Mouse (Mus musculus) skeletal muscle tissue, adult 2 months (tissue): ENCODE measurements at regions not wholly inside any gene's neighbourhood (a gene's known extent, or its start where the extent isn't known, plus 50 kb on each side); places are given as distances from the start of the nearest gene placed in this dataset.

Experiments used
- DNase-seq: peaks from one replicate; pipeline ENCODE4 v3.0.0-alpha.2; 2012; ENCODE audit warnings: low read depth, low spot score

DNA sequence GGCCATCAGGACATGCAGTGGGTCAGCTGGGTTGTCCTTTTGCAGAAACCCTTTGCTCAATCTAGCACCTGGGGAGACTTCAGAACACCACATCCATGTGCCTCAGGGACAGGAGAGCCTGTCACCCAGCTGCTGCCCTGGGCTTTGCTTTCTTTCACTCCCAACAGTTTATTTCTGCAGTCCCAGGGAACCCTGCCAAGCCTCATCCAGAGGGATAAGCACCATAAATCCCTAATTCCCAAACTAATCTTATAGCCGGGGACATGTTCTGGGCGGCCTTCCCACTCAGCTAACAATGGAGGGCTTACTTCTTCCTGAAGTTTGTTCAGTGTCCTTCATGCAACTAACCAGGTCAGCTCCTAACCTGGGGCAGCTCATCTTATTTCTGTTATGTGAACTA is 325.0 kb upstream of the Gm5148 start:
- no peak for DNase-seq

DNA sequence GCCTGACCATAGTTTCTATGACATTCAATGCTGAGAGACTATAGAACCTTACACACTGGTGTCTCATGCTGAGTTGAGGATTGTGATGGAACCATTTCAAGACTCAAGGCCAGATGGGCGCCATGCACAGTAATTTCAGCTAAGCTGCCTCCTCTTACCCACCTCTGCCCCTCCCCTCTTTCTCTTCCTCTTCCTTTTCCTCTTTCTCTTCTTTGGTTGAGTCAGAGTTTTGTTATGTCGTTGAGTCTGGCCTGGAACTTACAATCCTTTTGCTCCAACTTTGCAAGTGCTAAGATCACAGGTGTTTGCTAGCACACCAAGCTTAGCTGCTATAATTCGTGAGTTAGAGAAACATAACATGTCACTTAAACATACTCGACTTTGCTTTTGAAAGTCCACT is 323.2 kb upstream of the Gm5148 start:
- no peak for DNase-seq

DNA sequence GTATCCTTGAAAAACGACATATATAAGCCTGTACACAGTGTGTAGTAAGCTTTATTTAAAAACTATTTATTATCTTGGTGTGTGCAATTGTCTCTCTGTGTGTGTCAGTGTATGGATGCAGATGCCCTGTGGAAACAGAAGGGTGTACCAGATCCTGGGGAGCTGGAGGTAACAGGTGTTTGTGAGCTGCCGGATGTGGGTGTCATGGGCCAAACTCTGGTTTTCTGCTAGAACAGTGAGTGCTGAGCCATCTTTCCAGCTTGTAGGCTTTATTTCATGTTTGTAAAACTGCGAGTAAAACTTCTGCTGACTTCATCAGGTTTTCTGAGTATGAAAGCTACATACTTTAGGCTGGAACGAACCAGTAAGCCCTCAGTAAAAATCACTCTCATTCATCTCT is 322.3 kb upstream of the Gm5148 start:
- no peak for DNase-seq

DNA sequence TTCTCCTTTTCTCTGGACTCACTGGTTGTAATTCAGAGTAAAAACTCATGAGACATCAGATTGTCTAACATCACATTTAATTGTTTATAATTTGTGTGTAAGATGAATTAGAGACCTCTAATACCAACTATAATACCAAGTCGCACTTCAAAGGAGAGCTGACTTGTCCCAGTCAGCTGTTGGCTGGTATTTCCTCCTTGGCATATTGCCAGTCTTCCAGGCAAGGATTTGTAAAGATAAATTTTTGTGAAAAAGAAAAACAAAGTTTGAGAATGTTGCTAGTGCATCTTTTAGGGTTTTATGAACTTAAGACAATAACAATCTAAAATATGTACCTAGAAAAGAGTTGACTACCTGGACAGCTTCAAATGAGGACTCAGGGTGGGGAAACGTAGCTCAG is 321.7 kb upstream of the Gm5148 start:
- no peak for DNase-seq

DNA sequence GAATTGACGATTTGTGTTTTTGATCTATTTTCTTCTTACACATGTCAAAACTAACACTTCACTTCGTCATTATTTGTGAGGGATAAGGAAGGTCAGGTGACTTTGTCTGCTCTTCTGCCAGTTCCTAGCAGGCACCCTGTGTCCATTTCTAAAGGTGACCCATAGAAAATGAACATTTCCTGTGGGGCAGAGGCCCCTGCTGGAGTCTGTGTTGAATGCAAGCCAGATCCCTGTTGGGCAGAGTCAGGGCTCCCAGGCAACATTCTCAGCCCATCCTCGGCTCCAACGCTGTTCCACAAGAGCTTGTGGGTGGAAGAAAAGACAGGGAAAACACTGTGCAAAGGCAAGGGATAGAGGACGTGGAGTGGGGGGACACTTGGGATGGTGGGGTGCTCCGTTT is 321.2 kb upstream of the Gm5148 start:
- DNase-seq = no peak

DNA sequence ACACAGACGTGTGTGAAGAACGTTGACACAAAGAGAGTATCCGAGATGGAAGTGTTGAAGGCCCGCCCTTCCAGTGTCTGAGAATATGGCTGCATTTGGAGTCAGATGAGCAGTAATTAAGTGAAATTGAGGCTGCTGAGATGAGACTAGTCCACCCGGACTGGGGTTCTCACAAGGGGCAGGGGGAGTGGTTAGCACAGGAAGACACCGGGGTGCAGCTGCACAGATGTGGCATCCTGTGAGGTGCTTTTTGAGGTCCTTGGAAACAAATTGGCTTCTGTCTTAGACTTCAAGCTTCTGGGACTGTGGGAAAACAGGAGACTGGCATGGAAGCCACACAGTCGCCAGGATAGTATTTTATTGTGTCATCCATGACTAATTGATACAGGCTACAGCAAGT is 320.0 kb upstream of the Gm5148 start:
- DNase-seq = no peak

DNA sequence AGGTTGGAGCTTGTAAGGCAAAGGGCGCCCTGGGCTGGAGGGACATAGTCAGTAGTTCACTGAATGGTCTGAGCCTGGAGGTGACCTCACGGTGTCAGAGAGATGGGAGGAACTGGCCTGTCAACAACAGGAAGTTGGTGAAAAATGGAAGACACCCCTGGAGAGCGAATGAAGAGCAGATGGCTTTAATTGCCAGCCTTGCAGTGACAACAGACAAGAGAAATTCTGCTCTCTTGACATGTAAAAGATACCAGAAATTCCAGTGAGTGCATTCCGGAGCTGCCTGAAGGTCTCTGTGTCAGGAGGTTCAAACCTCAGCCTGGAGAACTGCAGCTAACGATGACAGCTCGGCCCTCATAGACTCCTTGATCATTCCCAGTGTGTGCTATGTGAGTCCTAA is 318.3 kb upstream of the Gm5148 start:
- no peak for DNase-seq

DNA sequence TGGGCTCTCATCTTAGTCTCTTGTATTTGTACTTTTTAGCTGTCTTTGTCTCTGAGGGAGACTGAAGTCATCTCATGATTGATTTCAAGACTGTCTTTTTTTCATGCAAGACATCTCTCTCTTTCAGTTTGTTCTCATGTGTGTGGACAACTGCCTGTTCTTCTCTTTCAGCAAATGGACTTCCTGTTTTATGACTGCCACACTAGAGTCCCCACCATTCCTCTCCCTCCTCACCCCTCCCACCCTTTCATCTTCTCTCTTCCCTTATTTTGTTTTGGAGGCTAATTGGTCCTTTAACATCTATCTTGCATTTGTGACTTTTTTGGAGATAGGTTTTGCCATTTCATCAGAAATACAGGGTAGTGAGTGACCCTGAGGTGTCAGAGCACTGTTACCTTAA is 311.8 kb upstream of the Gm5148 start:
- no peak for DNase-seq

DNA sequence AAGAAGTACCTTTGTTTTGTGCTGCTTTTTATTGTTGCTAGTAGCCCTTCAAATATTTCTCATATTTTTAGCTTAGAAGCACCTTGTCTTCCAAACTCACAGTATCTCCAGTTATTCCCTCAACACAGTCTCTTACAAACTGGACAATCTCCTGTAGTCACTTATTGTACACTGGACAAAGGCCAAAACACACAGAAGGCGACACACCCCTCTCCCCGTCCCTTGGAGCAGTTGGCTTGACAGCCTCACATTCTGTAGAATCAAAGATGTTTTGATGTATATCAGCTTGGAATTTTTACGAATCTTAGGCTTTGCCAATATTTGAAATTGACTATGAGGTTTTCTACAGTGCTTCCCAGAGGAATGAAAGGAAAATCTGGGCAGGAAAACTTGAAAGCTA is 309.8 kb upstream of the Gm5148 start:
- DNase-seq = no peak

DNA sequence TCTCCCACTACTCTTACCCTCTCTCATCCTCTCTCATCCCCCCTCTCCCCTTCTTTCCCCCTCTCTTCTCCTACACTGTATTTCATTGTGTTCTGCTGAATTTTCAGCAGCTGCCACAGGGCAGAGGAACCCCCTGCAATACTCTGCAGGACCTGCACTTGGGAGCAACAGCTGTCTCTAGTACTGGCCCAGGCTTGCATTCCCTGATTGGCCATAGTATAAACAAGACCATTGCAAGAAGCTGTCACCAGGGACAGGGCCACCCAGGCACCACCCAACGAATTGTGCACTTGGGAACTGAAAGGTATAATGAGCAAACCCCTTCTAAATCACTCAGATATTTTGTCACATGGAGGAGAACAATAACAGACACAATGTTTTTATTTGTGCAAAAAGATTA is 290.5 kb upstream of the Gm5148 start:
- DNase-seq = no peak

DNA sequence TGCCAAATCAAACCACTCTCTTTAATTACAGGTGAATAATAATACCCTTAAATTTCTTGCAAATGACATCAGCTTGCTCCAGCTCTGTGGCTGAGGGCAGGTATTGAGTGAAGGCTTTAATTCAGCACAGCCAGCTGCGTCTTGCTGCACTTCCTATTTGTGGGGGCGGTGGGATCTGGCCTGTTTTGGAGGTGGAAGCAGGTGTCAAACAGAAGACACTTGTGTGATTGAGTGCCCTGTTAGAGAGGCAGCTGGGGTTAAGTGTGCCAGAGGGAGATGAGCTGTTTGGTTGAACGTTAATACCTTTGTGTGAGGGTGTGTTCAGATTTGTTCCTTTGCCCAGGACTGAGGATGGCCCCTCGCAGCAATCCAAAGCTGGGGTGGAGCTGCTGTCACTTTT is 284.9 kb upstream of the Gm5148 start:
- DNase-seq = no peak

DNA sequence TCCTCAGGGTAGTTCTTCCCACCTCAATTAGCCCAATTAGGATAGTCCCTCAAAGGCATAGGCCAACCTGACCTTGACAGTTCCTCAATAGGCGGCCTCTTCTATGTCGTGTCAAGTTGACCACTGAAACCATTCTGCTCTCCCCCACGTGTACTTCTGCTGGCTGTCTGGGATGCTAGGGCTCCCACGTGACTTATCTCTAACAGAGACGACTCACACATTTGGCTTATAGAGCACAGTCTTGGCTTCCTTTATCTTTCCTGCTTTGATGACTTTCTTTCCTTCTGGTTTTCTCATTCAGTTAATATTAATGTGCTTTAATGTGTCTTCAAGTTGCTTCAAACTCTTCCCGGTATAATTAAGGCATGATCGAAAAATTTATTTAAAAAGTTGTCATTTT is 284.0 kb upstream of the Gm5148 start:
- DNase-seq = no peak

DNA sequence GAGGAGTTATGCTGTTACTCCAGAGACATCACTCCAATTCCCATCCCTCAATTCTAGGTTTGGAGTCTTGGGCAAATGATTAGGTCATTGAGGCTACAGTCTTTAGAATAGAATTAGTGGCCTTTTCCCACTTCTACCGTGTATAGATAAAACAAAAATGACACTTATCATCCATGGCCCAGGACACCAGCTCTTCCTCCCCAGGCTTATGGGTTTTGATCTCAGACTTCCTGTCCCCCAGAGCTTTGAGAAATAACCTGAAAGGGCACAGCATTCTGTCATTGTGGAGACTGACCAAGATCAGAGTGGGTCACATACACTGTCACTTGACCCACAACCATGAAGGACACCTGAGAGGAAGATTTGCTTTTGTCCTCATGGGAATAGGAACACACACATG is 283.3 kb upstream of the Gm5148 start:
- DNase-seq = no peak

DNA sequence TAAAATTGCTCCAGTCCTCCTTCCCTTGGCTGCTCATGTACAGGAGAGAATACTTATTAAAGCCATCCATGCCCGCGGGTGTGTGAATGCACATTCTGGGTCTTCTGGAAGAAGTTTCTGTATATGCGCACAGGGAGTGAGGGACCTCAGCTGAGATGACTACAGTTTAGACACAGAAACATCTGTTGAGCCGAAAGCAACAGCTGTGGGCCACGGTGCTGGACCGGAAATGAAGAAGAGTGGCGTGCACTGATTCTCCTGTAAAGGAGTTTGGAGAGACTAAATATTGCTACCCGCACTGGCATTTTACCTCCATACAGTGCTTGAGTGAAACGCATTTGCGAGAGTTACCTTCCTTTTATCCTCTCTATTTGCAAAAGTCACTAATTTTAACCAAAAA is 278.0 kb upstream of the Gm5148 start:
- no peak for DNase-seq

DNA sequence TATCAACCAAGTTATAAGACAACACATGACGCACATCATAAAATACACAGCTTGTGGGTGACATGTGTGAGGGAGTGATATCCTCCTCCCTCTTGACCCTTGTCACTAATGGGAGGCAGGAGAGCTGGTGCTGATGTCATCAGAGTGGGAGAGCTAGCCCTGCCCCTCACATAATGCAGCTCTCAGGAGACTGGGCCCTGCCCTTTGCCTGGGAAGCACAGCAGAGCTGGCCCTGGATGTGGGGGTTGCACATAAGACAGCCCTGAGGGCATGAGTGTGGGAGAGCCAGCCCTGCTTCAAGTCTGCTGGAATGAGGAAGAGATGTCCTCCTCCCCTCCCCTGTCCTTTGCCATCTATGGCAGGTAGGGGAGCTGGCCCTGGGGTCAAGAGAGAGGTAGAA is 275.5 kb upstream of the Gm5148 start:
- DNase-seq = no peak

DNA sequence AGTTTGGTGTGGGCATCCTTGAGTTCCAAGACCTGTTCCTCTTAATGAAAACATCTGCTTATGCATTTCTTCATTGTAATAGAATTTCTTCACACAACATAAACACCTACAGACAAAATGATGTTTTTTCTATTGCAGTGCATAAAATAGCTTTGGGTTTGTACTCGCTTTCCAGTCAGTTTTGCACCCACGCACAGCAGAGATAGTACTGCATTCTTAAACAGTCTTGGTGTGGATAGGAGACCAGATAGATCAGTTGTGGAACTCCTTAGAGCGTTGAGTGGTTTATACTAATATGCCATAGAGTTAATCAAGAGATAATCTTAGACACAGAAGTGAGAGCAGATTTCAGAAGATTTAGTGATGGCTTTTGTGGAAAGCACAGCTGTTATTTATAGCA is 273.7 kb upstream of the Gm5148 start:
- DNase-seq = no peak

DNA sequence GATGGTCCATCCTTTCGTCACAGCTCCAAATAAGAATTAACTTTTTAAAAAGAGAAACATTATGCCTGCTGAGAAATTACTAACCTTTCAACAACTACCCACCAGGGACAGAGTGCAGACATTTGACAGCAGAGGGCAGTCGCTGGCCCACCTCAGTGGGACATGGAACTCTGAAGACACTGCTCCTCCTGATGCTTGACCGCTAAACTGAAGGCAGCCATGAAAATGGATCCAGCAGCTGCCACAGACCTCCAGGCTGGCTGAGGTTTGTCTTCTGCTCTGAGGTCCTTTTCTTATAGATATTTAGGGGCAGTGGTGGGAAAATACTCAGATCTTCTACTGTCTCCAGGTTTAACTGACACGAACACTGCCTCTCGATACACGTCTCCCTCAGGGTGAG is 265.7 kb upstream of the Gm5148 start:
- no peak for DNase-seq

DNA sequence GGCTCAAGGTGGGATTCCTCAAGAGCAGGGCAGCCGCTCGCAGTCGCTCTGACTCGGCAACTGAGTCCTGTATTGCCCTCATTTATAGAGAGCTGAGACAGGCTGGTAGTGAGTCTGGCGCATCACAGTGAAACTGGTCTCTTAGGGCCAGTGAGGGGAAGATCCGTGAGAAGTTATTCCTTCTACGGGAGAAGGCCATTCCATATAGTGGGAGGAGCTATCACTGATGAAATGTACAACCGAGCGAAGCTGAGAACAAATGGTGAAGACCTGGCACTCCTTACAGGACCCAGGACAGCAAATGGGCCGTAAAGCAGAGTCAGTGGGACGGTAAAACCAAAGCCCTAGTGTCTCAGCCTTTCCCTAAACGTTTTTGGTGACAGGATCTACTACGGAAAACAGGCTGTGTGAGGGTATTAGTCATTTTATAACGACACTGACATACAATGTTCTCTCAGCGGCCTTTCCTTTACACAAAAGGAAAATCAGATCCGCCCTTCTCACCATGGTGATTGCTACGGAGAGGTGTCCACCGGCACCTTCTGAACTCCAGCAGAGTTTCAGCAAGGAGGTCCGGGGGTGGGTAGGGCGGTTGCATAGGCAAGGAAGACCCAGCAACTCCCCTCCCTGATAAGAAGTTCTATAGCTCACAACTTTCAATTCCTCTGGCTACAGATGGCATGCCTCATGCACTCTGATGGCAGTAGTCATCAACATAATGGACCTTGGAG is 263.6 kb upstream of the Gm5148 start:
- DNase-seq = no peak

DNA sequence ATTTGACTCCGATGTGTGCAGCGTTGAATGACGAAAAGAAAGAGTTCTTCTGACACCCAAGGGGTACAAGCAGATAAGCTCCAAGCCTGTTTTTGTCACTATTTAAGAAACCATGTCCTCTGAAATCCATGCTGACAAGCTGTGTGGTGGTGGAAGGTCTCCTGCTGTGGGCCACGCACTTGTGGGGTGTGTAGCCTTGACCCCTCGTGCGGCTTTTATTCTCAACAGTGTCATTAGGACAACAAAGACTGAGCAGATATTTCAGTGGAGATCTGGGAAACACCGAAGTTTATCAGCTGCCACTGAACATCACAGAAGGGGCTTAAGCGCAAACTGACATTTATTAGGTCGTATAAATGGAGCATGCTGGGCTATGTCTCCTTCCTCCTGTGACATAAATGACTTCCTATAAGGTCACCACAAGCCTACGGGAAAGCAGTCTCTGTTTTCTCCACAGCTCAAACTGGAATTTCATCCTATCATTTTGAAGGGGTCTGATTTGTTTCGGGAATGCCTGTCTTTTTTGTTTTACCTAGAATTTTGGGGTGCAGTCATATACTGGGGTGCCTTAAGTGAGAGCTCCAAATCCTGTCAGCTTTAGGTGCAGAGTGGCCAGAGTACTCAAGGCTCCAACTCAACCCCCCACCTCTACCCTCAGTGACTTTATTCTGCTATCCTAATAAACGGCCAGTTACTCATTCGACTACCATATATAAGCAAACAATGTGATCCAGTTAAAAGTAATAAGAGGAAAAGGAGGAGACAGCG is 262.9 kb upstream of the Gm5148 start:
- DNase-seq = no peak

DNA sequence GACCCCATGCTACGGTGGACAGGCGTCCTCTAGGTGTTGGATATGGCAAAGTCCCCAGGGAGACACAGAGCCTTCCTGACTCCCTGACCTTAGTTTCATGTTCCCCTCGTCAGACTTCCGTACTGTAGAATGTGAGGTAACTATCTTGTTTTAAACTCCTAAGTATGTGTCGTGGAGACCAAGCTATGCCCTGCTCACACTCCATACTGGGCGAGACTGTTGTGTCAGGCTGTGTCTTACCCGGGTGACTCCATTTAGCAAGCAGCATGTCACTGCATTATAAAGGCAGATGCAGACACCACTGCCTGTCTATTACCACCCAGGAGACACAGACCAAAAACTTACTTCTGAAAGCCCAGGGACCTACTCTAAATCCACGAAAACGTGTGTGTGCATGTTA is 260.4 kb upstream of the Gm5148 start:
- DNase-seq = no peak

DNA sequence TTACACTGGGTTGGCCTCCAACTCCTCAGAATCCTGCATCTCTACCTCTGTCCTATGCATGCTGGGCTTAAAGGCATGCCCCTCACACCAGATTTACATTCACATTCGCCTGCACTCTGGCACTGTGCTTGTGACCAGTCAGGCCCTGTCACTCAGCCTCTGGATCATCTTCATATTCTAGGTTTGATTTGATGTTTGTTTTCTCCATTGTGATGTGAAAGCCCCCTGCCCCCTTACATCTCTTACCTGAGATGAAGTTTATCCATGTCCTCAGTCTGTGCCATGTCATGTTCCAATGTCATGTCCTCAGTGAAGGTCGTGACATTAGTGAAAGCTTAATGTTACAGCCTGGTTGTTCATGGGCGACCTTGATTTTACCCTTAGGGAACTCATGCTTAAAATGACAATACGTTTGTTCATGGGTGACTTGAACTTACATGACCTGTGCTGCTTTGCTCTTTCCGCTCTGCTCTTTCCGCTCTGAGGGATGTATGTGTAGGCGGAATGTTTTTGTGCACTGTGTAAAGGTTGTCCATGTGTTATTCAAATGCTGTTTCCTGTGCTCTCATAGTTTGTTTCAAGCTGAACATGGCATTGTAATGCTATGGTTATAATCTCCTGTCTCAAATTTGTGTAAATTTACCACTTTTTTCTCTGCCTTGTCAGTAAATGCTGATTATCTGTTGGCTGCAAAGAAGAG is 257.3 kb upstream of the Gm5148 start:
- DNase-seq = no peak

DNA sequence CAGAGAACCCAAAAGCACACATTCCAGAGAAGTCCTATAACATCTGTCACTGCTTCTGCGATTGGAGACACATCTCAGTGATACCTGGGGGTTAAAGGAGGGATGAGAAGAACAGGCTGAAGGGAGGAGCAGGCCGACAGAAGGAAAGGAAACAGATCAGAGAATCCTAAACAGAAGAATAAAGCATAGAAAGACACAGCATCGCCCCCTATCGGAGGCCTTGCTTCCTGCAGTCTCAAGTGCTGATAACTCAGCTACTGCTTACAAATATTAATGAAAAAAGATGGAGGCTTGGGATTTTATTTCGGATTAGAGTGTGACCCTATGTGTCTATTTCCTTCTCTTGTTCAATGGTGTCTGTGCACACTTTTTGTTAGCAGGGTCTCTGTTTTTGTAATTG is 255.6 kb upstream of the Gm5148 start:
- no peak for DNase-seq

DNA sequence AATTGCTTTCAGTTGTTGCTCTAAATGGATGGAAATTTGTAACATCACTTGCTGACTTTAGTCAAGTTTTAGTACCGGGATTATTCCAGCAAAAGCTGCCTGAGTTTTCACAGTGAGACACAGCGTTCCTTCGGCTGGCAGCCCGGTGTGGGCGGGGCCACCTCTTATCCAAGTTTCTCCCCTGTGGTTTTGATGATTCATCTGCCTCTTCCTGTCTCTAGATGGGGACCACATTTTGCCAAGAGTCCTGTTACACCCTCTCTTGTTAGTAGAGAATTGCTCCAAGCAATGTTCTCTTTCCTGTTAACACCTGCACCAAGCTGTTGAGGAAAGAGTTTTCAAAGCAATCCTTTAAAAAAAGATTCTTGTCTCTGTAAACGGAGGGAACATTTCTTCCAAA is 254.2 kb upstream of the Gm5148 start:
- DNase-seq = peak; percentile 89
